Mouse (Mus musculus) liver, embryonic 12.5 days (tissue): Measurements from ENCODE around the gene Mcpt9. TPM values are rescaled to one million over a fixed set of nuclear protein-coding genes. Genes with fewer than 3 reads are reported as not detected.
"Not testable (repeated sequence)": the region's sequence is repeated elsewhere in the genome, so short reads cannot be mapped to it uniquely, and the experiment has no call there.

Experiments used
- ATAC-seq: fragments of 200-750 bp; cut with Nextera tagmentation; 2 replicates; pipeline ENCODE4 v1.8.0; 2017; ENCODE audit warnings: moderate number of reproducible peaks, mild to moderate bottlenecking, moderate library complexity
- H3K27ac ChIP-seq: fragments of 300-500 bp; sonication (generic); 2 replicates; pipeline ENCODE4 v1.5.1; 2016; ENCODE audit warnings: mild to moderate bottlenecking
- H3K27me3 ChIP-seq: fragments of 300-500 bp; sonication (generic); replicated peaks from 2 replicates; pipeline ENCODE4 v1.6.1; 2016; ENCODE audit warnings: mild to moderate bottlenecking, moderate library complexity
- H3K36me3 ChIP-seq: fragments of 300-500 bp; sonication (generic); 2 replicates; pipeline ENCODE4 v1.6.1; 2016; ENCODE audit warnings: mild to moderate bottlenecking, moderate library complexity
- H3K4me1 ChIP-seq: fragments of 300-500 bp; sonication (generic); 2 replicates; pipeline ENCODE4 v1.6.1; 2016
- H3K4me2 ChIP-seq: fragments of 300-500 bp; sonication (generic); 2 replicates; pipeline ENCODE4 v1.6.1; 2016; ENCODE audit warnings: mild to moderate bottlenecking, moderate library complexity
- H3K4me3 ChIP-seq: fragments of 300-500 bp; sonication (generic); 2 replicates; pipeline ENCODE4 v1.5.1; 2016; ENCODE audit warnings: mild to moderate bottlenecking, moderate library complexity
- H3K9ac ChIP-seq: fragments of 300-500 bp; sonication (generic); 2 replicates; pipeline ENCODE4 v1.6.1; 2016; ENCODE audit warnings: mild to moderate bottlenecking, moderate library complexity
- H3K9me3 ChIP-seq: fragments of 300-500 bp; sonication (generic); replicated peaks from 2 replicates; pipeline ENCODE4 v1.6.1; 2016; ENCODE audit warnings: mild to moderate bottlenecking, moderate library complexity
- WGBS: fragments of 180-500 bp; shearing (Covaris S2); methylation state at CpG from one replicate; pipeline ENCODE4 v1.1.7; 2016; ENCODE audit not compliant: insufficient replicate concordance; 5-methylcytosine and 5-hydroxymethylcytosine counted together
- polyA plus RNA-seq: library from polyadenylated mRNA; unstranded; fragments of >200 nt; fragmentation: Nextera tagmentation; extraction: Ambion mirVana; gene quantifications from 2 replicates; pipeline ENCODE4 v1.2.1, GENCODE M21; 2016

Mcpt9 gene
- not detected in 2 replicates for polyA plus RNA-seq

GRCm38 (mm10) chr14:56030395-56030794 lies at the start of gene Mcpt9:
Gene Mcpt9 (minus strand): TSS chr14:56030495.
- H3K4me3 ChIP-seq, ATAC-seq, H3K4me1 ChIP-seq, H3K9ac ChIP-seq, H3K27me3 ChIP-seq, H3K9me3 ChIP-seq, H3K36me3 ChIP-seq, H3K4me2 ChIP-seq, H3K27ac ChIP-seq: not testable (repeated sequence)
- WGBS, result 55% methylated on average over 3 of the region's 3 CpGs

GRCm38 (mm10) chr14:56062213-56062612 lies 31.9 kb upstream of the Mcpt9 start, which contains the start of gene Mcpt4:
Gene Mcpt4 (minus strand): TSS chr14:56062313.
- not testable (repeated sequence) for H3K4me2 ChIP-seq, H3K36me3 ChIP-seq, H3K4me3 ChIP-seq, H3K4me1 ChIP-seq, H3K9me3 ChIP-seq, H3K9ac ChIP-seq, H3K27ac ChIP-seq, ATAC-seq, H3K27me3 ChIP-seq
- WGBS, result 53% methylated on average over 3 of the region's 3 CpGs

GRCm38 (mm10) chr14:56057722-56058121 lies 27.4 kb upstream of the Mcpt9 start:
- WGBS, result 44% methylated on average over 4 of the region's 4 CpGs
- H3K27ac ChIP-seq, result no peak overlapping the region
- ATAC-seq, result no peak

GRCm38 (mm10) chr14:56055408-56055807 lies 25.1 kb upstream of the Mcpt9 start:
- Histone ChIP-seq H3K27me3 (0 out of 2 replicates have a peak, but pooled peaks cover 3% of the 10 kb centered on the region), H3K27ac (no peak overlapping the region), H3K4me1 (0 out of 2 replicates have a peak, but pooled peaks cover 4% of the 10 kb centered on the region), H3K9me3 (no peaks in the 10 kb centered on the region), H3K4me3 (no peak overlapping the region), H3K9ac (no peak overlapping the region), H3K36me3 (no peaks in the 10 kb centered on the region), H3K4me2 (no peak overlapping the region)
- ATAC-seq, result no peak
- 55% methylated on average over 3 of the region's 3 CpGs for WGBS

More at GRCm38 (mm10) chr14:56057722-56058121, 27.4 kb upstream of the Mcpt9 start:
- Histone ChIP-seq H3K36me3 (no peaks in the 10 kb centered on the region), H3K4me3 (no peak overlapping the region), H3K4me1 (0 out of 2 replicates have a peak, but pooled peaks cover 4% of the 10 kb centered on the region), H3K9ac (no peak overlapping the region), H3K9me3 (no peaks in the 10 kb centered on the region), H3K4me2 (no peak overlapping the region), H3K27me3 (peaks cover 3% of the 10 kb centered on the region; the same call in 1 of the 2 replicates)

GRCm38 (mm10) chr14:56041792-56042191 lies 11.5 kb upstream of the Mcpt9 start, which contains the start of gene Mcpt2:
Gene Mcpt2 (plus strand): TSS chr14:56042041.
- not testable (repeated sequence) for H3K9me3 ChIP-seq, H3K36me3 ChIP-seq, H3K9ac ChIP-seq, H3K4me1 ChIP-seq, H3K4me2 ChIP-seq, H3K4me3 ChIP-seq, H3K27me3 ChIP-seq, H3K27ac ChIP-seq
- peak; percentile 54; the same call in 1 of the 2 replicates for ATAC-seq
- WGBS, result 10% methylated on average over 1 of the region's 1 CpGs

GRCm38 (mm10) chr14:56034433-56034832 lies 4.1 kb upstream of the Mcpt9 start:
- Histone ChIP-seq H3K27ac (no peak overlapping the region), H3K36me3 (no peaks in the 10 kb centered on the region), H3K9ac (no peak overlapping the region), H3K4me3 (no peak overlapping the region), H3K9me3 (no peaks in the 10 kb centered on the region), H3K27me3 (no peaks in the 10 kb centered on the region), H3K4me1 (no peaks in the 10 kb centered on the region), H3K4me2 (no peak overlapping the region)
- no peak for ATAC-seq
- WGBS, result 64% methylated on average over 2 of the region's 2 CpGs

- ATAC-seq, result peak; percentile 98
- peak overlapping the region; percentile 38 for H3K4me2 ChIP-seq
- H3K27ac ChIP-seq, result peak overlapping the region; percentile 70
- 24% methylated on average over 4 of the region's 4 CpGs for WGBS
- not testable (repeated sequence) for H3K9ac ChIP-seq, H3K4me3 ChIP-seq, H3K27me3 ChIP-seq, H3K36me3 ChIP-seq, H3K9me3 ChIP-seq
- H3K4me1 ChIP-seq, result peaks cover 22% of the 10 kb centered on the region
Observed at GRCm38 (mm10) chr14:56021305-56021704, 9.0 kb downstream of the Mcpt9 start.

GRCm38 (mm10) chr14:56019446-56019845 lies 10.8 kb downstream of the Mcpt9 start:
- Histone ChIP-seq H3K4me1 (peaks cover 22% of the 10 kb centered on the region), H3K9ac (no peak overlapping the region), H3K4me2 (no peak overlapping the region), H3K36me3 (no peaks in the 10 kb centered on the region), H3K4me3 (no peak overlapping the region), H3K9me3 (no peaks in the 10 kb centered on the region), H3K27me3 (peaks cover 5% of the 10 kb centered on the region; the same call in 1 of the 2 replicates), H3K27ac (no peak overlapping the region)
- 46% methylated on average over 1 of the region's 1 CpGs for WGBS
- no peak for ATAC-seq

- not testable (repeated sequence) for H3K9me3 ChIP-seq, H3K4me2 ChIP-seq, H3K4me3 ChIP-seq, H3K9ac ChIP-seq, H3K27me3 ChIP-seq, ATAC-seq, H3K36me3 ChIP-seq, H3K27ac ChIP-seq
- peaks cover 22% of the 10 kb centered on the region for H3K4me1 ChIP-seq
- WGBS, result 38% methylated on average over 3 of the region's 3 CpGs
Observed at GRCm38 (mm10) chr14:56017671-56018070, 12.6 kb downstream of the Mcpt9 start, which contains the start of gene Mcpt1. Gene Mcpt1 (plus strand): TSS chr14:56017971.

GRCm38 (mm10) chr14:56013924-56014323 lies 16.4 kb downstream of the Mcpt9 start:
- H3K9me3 ChIP-seq, result no peaks in the 10 kb centered on the region
- no peak overlapping the region for H3K4me2 ChIP-seq
- H3K4me3 ChIP-seq, result no peak overlapping the region
- ATAC-seq, result no peak
- H3K4me1 ChIP-seq, result no peaks in the 10 kb centered on the region
- 65% methylated on average over 2 of the region's 2 CpGs for WGBS
- no peaks in the 10 kb centered on the region for H3K36me3 ChIP-seq
- H3K9ac ChIP-seq, result no peak overlapping the region
- H3K27me3 ChIP-seq, result 0 out of 2 replicates have a peak, but pooled peaks cover 5% of the 10 kb centered on the region
- no peak overlapping the region for H3K27ac ChIP-seq

- H3K4me3 ChIP-seq, result no peak overlapping the region
- H3K36me3 ChIP-seq, result no peaks in the 10 kb centered on the region
- 0 out of 2 replicates have a peak, but pooled peaks cover 5% of the 10 kb centered on the region for H3K27me3 ChIP-seq
- H3K4me1 ChIP-seq, result no peaks in the 10 kb centered on the region
- no peak overlapping the region for H3K9ac ChIP-seq
- 59% methylated on average over 3 of the region's 3 CpGs for WGBS
- no peak overlapping the region for H3K4me2 ChIP-seq
- no peak for ATAC-seq
- H3K27ac ChIP-seq, result no peak overlapping the region
- H3K9me3 ChIP-seq, result no peaks in the 10 kb centered on the region
Observed at GRCm38 (mm10) chr14:56013147-56013546, 17.1 kb downstream of the Mcpt9 start.

GRCm38 (mm10) chr14:55987464-55987863 lies 42.8 kb downstream of the Mcpt9 start:
- H3K27ac ChIP-seq, H3K36me3 ChIP-seq, H3K4me2 ChIP-seq, H3K4me1 ChIP-seq, H3K27me3 ChIP-seq, H3K9me3 ChIP-seq, H3K4me3 ChIP-seq, H3K9ac ChIP-seq: not testable (repeated sequence)
- peak; percentile 80 for ATAC-seq
- 33% methylated on average over 2 of the region's 3 CpGs for whole genome bisulfite sequencing
